Mouse (Mus musculus) ovary, postnatal 14 days (tissue): ENCODE data around the gene Gstm4.
A peak's percentile ranks its signal among the peaks of the same experiment; 100 is the strongest.
"Not testable (repeated sequence)": the region's sequence is repeated elsewhere in the genome, so short reads cannot be mapped to it uniquely, and the experiment has no call there.

Experiments
- DNase-seq: peaks from one replicate; pipeline ENCODE4 v3.0.0; 2022; ENCODE audit warnings: low spot score

The Gstm4 gene

DNA sequence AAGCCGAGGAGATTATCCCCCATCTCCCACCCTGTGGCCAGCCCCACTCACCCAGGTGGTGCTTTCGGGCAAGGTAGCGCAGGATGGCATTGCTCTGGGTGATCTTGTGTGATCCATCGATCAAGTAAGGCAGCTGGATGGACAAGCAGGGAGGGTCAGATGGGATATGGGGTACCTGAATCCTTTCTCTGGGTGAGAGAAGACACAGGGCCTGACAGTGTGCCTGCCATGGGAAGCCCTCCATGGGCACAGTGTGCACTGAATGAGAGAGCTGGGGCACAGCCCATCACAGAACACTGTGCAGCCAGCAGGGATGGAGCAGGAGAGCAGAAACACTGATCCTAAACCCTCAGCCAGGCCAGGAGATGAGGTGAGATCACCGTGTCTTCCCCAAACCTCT, 28.2 kb downstream of the Gstm4 start:
- not testable (repeated sequence) for DNase-seq

- no peak for DNase-seq
Observed at GRCm38 (mm10) chr3:108014974-108015346, 29.7 kb downstream of the Gstm4 start.

GRCm38 (mm10) chr3:108014098-108014973, 30.4 kb downstream of the Gstm4 start:
- DNase-seq: no peak

GRCm38 (mm10) chr3:108013331-108013871, 31.3 kb downstream of the Gstm4 start:
- DNase-seq: peak; percentile 43

DNA sequence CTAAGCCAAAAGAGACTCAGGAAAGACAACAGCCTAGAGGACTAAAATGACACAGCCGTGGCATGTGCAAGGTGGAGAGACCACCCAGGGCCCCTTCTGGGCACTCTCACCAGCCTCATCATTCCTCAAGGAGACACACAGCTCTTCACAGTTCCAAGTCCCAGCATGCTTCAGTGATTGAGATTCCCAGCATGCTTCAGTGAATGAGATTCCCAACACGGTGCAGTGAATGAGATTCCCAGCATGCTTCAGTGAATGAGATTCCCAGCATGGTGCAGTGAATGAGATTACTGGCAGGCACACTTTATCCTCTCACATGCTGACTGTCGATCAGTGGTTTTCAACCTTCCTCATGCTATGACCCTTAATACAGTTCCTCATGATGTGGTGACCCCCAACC, 33.1 kb downstream of the Gstm4 start:
- no peak for DNase-seq

GRCm38 (mm10) chr3:108010286-108010685, 34.4 kb downstream of the Gstm4 start:
- no peak for DNase-seq

DNA sequence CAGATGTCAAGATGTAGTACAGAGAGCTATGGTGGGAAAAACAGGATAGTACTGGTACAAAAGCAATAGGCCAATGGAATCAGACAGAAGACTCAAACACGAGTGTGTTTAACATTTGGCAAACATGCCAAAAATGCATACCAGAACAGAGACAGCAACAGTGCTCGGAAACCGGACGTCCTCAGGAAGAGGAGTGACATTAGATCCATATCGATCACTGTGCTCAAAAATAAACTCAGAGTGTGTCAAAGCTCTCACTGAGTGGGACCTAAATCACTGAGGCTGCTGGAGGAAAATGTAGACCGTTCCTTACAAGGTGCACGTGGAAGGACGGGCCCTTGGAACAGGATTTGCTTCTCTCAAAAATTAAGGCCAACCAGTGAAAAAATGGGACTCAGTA, 42.7 kb downstream of the Gstm4 start:
- no peak for DNase-seq

GRCm38 (mm10) chr3:107999491-107999890, 45.2 kb downstream of the Gstm4 start:
- no peak for DNase-seq

DNA sequence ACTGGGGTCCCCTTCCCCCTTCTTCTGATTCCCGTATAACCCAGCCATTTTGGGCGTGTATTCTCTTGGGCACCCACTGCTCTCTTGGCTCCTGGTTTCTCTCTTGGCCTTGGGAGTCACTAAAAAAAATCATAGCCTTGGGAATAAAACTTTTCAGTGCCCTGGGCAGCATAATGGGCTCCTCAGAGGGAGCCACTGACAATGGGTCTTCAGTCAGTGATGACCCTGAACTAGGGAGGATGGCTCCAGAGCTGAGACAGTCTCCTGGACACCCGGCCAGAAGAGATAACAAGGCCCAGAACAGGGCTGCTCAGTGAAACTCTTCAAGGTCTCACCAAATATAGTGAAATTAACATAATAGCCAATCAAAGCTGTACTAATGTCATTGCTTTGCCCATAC, 46.1 kb downstream of the Gstm4 start:
- DNase-seq: no peak

DNA sequence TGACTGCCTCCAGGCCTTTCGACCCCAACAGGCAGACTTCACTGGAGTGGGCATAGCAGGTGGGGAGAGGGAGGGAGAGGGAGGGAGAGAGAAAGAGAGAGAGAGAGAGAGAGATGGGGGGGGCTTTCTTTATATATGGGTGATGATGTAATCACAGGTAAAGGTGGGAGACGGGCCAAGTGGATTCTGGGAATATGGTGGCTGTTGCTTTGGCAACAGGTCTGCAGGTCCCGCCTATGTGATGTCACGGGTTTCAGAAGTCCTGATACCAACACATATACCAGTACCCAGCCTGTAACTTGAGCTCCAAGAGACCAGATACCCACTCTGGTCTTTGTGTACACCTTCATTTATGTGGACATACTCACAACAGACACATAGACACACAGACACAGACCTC, 48.1 kb downstream of the Gstm4 start:
- no peak for DNase-seq

DNA sequence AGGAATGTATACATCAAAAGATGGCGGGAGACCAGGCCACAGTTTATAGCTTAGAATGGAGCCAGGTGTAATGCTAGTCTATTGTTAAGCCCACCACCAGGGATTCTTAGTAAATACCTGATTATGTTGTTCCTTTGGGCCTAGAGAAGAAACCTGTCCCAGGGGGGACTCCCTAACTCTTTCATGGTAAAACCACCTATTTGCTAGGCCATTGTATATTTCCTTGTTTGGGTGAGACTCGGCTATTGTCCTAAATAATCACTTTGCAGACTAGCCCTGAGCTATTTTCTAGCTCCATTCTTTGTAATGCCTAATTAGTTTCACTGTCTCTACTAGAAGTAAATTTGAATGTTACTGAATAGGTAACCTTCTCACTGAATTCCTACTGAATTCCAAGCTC, 48.7 kb downstream of the Gstm4 start:
- not testable (repeated sequence) for DNase-seq
